Mouse (Mus musculus) liver, embryonic 15.5 days (tissue): Measurements from ENCODE around the gene Mettl24. TPM values are rescaled to one million over a fixed set of nuclear protein-coding genes. Genes with fewer than 3 reads are reported as not detected.

Experiments used
- ATAC-seq: fragments of 200-750 bp; cut with Nextera tagmentation; 2 replicates; pipeline ENCODE4 v1.8.0; 2017; ENCODE audit warnings: moderate number of reproducible peaks, mild to moderate bottlenecking, moderate library complexity; ENCODE audit not compliant: insufficient read depth
- H3K27ac ChIP-seq: fragments of 300-500 bp; sonication (generic); replicated peaks from 2 replicates; pipeline ENCODE4 v1.5.1; 2015; ENCODE audit warnings: mild to moderate bottlenecking, inconsistent platforms
- H3K27me3 ChIP-seq: fragments of 300-500 bp; sonication (generic); 2 replicates; pipeline ENCODE4 v1.6.1; 2015; ENCODE audit warnings: mild to moderate bottlenecking, inconsistent platforms
- H3K36me3 ChIP-seq: fragments of 300-500 bp; sonication (generic); replicated peaks from 2 replicates; pipeline ENCODE4 v1.6.1; 2015; ENCODE audit warnings: moderate library complexity, mild to moderate bottlenecking, inconsistent platforms
- H3K4me1 ChIP-seq: fragments of 300-500 bp; sonication (generic); replicated peaks from 2 replicates; pipeline ENCODE4 v1.6.1; 2015; ENCODE audit warnings: inconsistent platforms
- H3K4me2 ChIP-seq: fragments of 300-500 bp; sonication (generic); 2 replicates; pipeline ENCODE4 v1.6.1; 2015; ENCODE audit warnings: moderate library complexity, mild to moderate bottlenecking, inconsistent platforms
- H3K4me3 ChIP-seq: fragments of 300-500 bp; sonication (generic); replicated peaks from 2 replicates; pipeline ENCODE4 v1.5.1; 2015; ENCODE audit warnings: mild to moderate bottlenecking, inconsistent platforms
- H3K9ac ChIP-seq: fragments of 300-500 bp; sonication (generic); 2 replicates; pipeline ENCODE4 v1.6.1; 2015; ENCODE audit warnings: moderate library complexity, mild to moderate bottlenecking, inconsistent platforms
- H3K9me3 ChIP-seq: fragments of 300-500 bp; sonication (generic); replicated peaks from 2 replicates; pipeline ENCODE4 v1.6.1; 2016; ENCODE audit warnings: inconsistent platforms
- WGBS: fragments of 180-500 bp; shearing (Covaris S2); methylation state at CpG from one replicate; pipeline ENCODE4 v1.1.7; 2015; ENCODE audit warnings: mixed read lengths; ENCODE audit not compliant: insufficient replicate concordance; 5-methylcytosine and 5-hydroxymethylcytosine counted together
- polyA plus RNA-seq: library from polyadenylated mRNA; unstranded; fragments of >200 nt; fragmentation: Nextera tagmentation; extraction: Ambion mirVana; gene quantifications from 2 replicates; pipeline ENCODE4 v1.2.1, GENCODE M21; 2015

Gene Mettl24
- polyA plus RNA-seq, 1 experiment from 2014 or later = 0.35 TPM

GRCm38 (mm10) chr10:40718362-40718761 lies 35.3 kb downstream of the Mettl24 start:
- H3K4me1 ChIP-seq = peaks cover under 1% of the 10 kb centered on the region; the same call in 1 of the 2 replicates
- no peak overlapping the region for H3K9ac ChIP-seq
- H3K36me3 ChIP-seq = no peaks in the 10 kb centered on the region
- no peak for ATAC-seq
- no peak overlapping the region for H3K4me2 ChIP-seq
- no peaks in the 10 kb centered on the region for H3K27me3 ChIP-seq
- no peak overlapping the region for H3K4me3 ChIP-seq
- 79% methylated on average over 13 of the region's 13 CpGs for WGBS
- no peaks in the 10 kb centered on the region for H3K9me3 ChIP-seq
- H3K27ac ChIP-seq = no peak overlapping the region

DNA sequence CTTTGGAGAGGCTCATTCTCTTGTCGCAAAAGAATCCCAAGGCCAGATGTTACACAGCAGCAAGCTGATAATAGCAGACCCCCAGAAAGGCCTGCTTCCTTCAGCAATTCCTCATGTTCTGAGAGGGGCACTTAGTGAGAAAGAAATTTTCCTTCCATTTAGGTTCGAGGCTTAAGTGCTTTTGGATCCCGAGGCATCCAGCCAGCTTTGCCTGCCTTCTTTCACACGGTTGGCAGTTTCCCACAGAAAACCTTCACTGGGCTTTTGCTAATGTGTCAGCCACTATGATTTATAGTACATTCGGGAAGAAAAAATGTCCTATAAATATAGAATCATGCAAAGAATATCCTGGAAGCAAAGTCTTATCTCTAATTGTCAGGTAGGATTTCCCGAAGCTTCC lies 36.0 kb downstream of the Mettl24 start:
- 55% methylated on average over 6 of the region's 6 CpGs for WGBS
- Histone ChIP-seq H3K27ac (no peak overlapping the region), H3K9me3 (no peaks in the 10 kb centered on the region), H3K4me2 (no peak overlapping the region), H3K36me3 (no peaks in the 10 kb centered on the region), H3K4me1 (no peaks in the 10 kb centered on the region), H3K4me3 (no peak overlapping the region), H3K27me3 (no peaks in the 10 kb centered on the region), H3K9ac (no peak overlapping the region)
- no peak for ATAC-seq

DNA sequence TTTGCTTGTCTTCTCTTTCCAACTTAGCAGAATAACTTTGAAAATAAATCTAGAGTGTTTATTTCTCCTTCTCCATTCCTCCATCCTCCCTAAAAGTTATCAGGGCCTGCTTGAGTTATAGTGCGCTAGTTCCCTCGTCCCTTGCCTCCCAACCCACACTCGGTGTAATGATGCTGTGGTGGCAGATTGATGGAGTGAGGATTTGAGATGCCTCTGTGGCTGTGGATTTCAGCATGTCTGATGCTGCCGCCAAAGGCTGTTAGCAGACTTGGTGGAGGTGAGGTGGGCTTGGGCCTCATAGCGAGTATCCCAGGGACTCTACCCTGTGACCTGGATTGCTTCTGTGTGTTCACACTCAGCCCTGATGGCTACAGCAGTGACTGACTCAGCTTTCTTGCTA lies 37.8 kb downstream of the Mettl24 start:
- no peak for ATAC-seq
- Histone ChIP-seq H3K4me1 (no peaks in the 10 kb centered on the region), H3K4me2 (no peak overlapping the region), H3K9ac (no peak overlapping the region), H3K27me3 (no peaks in the 10 kb centered on the region), H3K36me3 (no peaks in the 10 kb centered on the region), H3K4me3 (no peak overlapping the region), H3K27ac (no peak overlapping the region), H3K9me3 (no peaks in the 10 kb centered on the region)
- 61% methylated on average over 5 of the region's 5 CpGs for WGBS

DNA sequence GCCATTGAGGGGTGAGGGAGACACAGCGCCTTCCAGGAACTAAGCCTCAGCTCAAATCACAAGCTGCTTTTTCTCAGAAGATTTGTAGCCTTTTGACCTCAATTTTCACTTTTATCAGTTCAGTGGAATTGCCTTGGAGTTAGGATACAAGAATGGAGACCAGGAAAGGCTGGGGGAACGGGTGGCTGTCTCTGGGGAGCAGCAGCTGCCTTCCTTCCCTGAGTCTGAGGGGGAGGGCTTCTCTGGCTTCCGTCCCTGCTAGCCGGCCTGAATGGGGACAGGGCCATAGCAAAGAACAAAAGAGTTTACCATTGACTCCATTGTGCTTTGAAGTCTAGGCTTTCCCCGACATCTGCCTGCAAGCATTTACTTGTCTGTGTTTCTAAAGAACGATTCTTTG lies 41.3 kb downstream of the Mettl24 start:
- Histone ChIP-seq H3K4me1 (no peaks in the 10 kb centered on the region), H3K9me3 (no peaks in the 10 kb centered on the region), H3K27me3 (peaks cover 5% of the 10 kb centered on the region; the same call in 1 of the 2 replicates), H3K4me2 (no peak overlapping the region), H3K27ac (no peak overlapping the region), H3K36me3 (no peaks in the 10 kb centered on the region), H3K4me3 (no peak overlapping the region), H3K9ac (no peak overlapping the region)
- 54% methylated on average over 6 of the region's 6 CpGs for WGBS
- no peak for ATAC-seq

GRCm38 (mm10) chr10:40725066-40725465 lies 42.0 kb downstream of the Mettl24 start:
- no peaks in the 10 kb centered on the region for H3K9me3 ChIP-seq
- no peak for ATAC-seq
- no peaks in the 10 kb centered on the region for H3K36me3 ChIP-seq
- no peak overlapping the region for H3K4me3 ChIP-seq
- H3K4me1 ChIP-seq = no peaks in the 10 kb centered on the region
- no peak overlapping the region for H3K27ac ChIP-seq
- no peak overlapping the region for H3K9ac ChIP-seq
- WGBS = 45% methylated on average over 4 of the region's 4 CpGs
- H3K4me2 ChIP-seq = no peak overlapping the region
- peaks cover 5% of the 10 kb centered on the region; the same call in 1 of the 2 replicates for H3K27me3 ChIP-seq

GRCm38 (mm10) chr10:40725471-40725870 lies 42.4 kb downstream of the Mettl24 start:
- Histone ChIP-seq H3K4me3 (no peak overlapping the region), H3K36me3 (no peaks in the 10 kb centered on the region)
- no peak for ATAC-seq

GRCm38 (mm10) chr10:40726288-40726902 lies 43.3 kb downstream of the Mettl24 start:
- Histone ChIP-seq H3K4me1 (no peaks in the 10 kb centered on the region), H3K4me3 (no peak overlapping the region), H3K27me3 (peaks cover 5% of the 10 kb centered on the region; the same call in 1 of the 2 replicates), H3K4me2 (no peak overlapping the region), H3K9me3 (no peaks in the 10 kb centered on the region), H3K9ac (no peak overlapping the region), H3K36me3 (no peaks in the 10 kb centered on the region), H3K27ac (no peak overlapping the region)
- 44% methylated on average over 11 of the region's 11 CpGs for WGBS
- ATAC-seq = no peak

More at GRCm38 (mm10) chr10:40725471-40725870, 42.4 kb downstream of the Mettl24 start:
- Histone ChIP-seq H3K27ac (no peak overlapping the region), H3K9me3 (no peaks in the 10 kb centered on the region), H3K27me3 (peaks cover 5% of the 10 kb centered on the region; the same call in 1 of the 2 replicates), H3K4me1 (no peaks in the 10 kb centered on the region), H3K4me2 (no peak overlapping the region), H3K9ac (no peak overlapping the region)
- WGBS = 28% methylated on average over 4 of the region's 4 CpGs

DNA sequence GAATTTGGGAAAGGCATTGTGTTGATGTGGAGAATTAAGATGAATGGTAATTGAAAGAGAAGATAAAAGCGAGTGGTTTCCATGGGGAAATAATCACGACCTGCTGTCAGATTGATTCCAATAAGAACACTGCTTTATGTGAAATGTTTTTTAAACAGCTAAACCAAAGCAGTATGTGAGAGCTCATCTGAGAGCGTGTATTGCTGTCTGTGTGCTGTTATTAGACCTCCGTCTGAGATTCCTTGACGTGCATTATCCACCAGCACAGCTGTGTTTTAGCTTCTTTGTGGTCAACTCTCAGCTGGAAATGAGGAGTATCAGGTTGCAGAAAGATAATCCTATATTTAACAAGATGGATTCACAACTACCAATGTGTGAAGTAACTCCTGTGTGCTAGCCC lies 43.9 kb downstream of the Mettl24 start:
- Histone ChIP-seq H3K4me1 (no peaks in the 10 kb centered on the region), H3K4me3 (no peak overlapping the region), H3K36me3 (no peaks in the 10 kb centered on the region), H3K27me3 (peaks cover 5% of the 10 kb centered on the region; the same call in 1 of the 2 replicates), H3K27ac (no peak overlapping the region), H3K4me2 (no peak overlapping the region), H3K9me3 (no peaks in the 10 kb centered on the region), H3K9ac (no peak overlapping the region)
- ATAC-seq = no peak
- WGBS = 51% methylated on average over 5 of the region's 5 CpGs

DNA sequence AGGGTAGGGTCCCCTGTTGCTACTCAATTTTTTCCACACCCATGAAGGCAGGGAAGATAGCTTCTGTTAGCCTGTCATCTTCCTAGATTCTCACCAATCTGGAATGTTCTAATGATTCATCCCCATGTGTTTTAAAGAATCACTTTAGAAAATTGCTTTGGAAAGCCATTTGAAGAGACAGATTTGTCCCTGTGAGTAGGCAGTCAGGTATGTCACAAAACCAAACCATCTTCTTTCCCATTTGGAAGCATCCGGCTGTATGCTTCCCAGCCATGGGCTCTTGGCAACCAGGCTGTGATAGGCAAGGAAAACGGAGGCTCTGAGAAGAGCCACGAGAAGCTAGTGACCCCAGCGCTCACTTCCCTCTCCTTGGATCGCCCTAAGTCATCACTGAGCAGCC lies 47.1 kb downstream of the Mettl24 start:
- no peak overlapping the region for H3K9ac ChIP-seq
- no peaks in the 10 kb centered on the region for H3K36me3 ChIP-seq
- no peak overlapping the region for H3K4me3 ChIP-seq
- H3K4me2 ChIP-seq = no peak overlapping the region
- peaks cover 5% of the 10 kb centered on the region; the same call in 1 of the 2 replicates for H3K27me3 ChIP-seq
- no peak for ATAC-seq
- no peaks in the 10 kb centered on the region for H3K4me1 ChIP-seq
- 57% methylated on average over 5 of the region's 5 CpGs for WGBS
- H3K9me3 ChIP-seq = no peaks in the 10 kb centered on the region
- no peak overlapping the region for H3K27ac ChIP-seq

DNA sequence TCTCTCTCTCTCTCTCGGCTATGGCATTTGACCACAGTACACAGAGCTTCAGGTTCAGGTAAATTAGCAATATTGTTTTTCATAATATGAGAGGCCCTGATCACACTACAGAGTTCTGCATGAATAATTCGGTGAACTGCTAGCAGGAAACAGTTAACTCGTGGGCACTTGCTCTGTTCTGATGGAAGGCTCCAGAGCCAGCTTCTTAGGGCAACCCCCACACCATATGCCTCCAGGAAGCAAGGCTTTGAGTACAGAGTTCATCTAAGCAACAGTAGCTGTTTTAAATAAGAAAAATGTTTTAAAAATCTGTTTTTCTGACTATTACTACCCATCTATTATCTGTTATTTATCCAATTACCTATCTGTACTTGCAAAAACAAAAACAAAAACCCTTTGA lies 50.2 kb downstream of the Mettl24 start:
- WGBS = 42% methylated on average over 3 of the region's 3 CpGs
- Histone ChIP-seq H3K4me3 (no peak overlapping the region), H3K9me3 (no peaks in the 10 kb centered on the region), H3K27ac (no peak overlapping the region), H3K36me3 (no peaks in the 10 kb centered on the region), H3K4me2 (no peak overlapping the region), H3K9ac (no peak overlapping the region), H3K4me1 (no peaks in the 10 kb centered on the region), H3K27me3 (no peaks in the 10 kb centered on the region)
- ATAC-seq = no peak

GRCm38 (mm10) chr10:40736172-40736571 lies 53.1 kb downstream of the Mettl24 start:
- H3K9me3 ChIP-seq = no peaks in the 10 kb centered on the region
- H3K27me3 ChIP-seq = no peaks in the 10 kb centered on the region
- H3K4me1 ChIP-seq = no peaks in the 10 kb centered on the region
- no peak overlapping the region for H3K9ac ChIP-seq
- H3K27ac ChIP-seq = no peak overlapping the region
- ATAC-seq = no peak
- 68% methylated on average over 6 of the region's 6 CpGs for WGBS
- H3K4me2 ChIP-seq = no peak overlapping the region
- H3K36me3 ChIP-seq = no peaks in the 10 kb centered on the region
- no peak overlapping the region for H3K4me3 ChIP-seq
